ENCODE assay signal across 16 mouse cellular contexts in genomic region chr6:90541367-90541772, GRCm38 (mm10). TPM values are rescaled to one million over a fixed set of nuclear protein-coding genes. Genes with fewer than 3 reads are reported as not detected.
A peak's percentile ranks its signal among the peaks of the same experiment; 100 is the strongest.
DNase-seq lines count a peak whose midpoint lies in the region; ATAC-seq and TF ChIP-seq lines count a peak whose summit lies in the region.
"Had no signal": no experiment of that assay in that cellular context is flagged by ENCODE, and none has a peak within 500 bp of the region (broad histone marks: within the 10 kb centered on the region; RNA-seq: fewer than 3 reads in every experiment).

No protein-coding gene starts in this region.

- peak; percentile 87 for ATAC-seq in hindbrain, embryonic 12.5 days (ENCODE audit: low FRiP score)
- peak; percentile 74 for ATAC-seq in midbrain, embryonic 14.5 days (ENCODE audit: low FRiP score, low TSS enrichment)
- ATAC-seq: activated CD4-positive, CD25-positive, alpha-beta regulatory T cell, adult 4 months had no signal

- WGBS in forebrain, embryonic 10.5 days, result 58% methylated on average over 5 of the region's 5 CpGs
- 26% methylated on average over 5 of the region's 5 CpGs for WGBS in hindbrain, embryonic 12.5 days
- 8% methylated on average over 5 of the region's 5 CpGs for WGBS in midbrain, embryonic 14.5 days

- H3K27me3 ChIP-seq in forebrain, embryonic 10.5 days (ENCODE audit: poor library complexity, severe bottlenecking), result peaks cover 12% of the 10 kb centered on the region
- H3K27me3 ChIP-seq in hindbrain, embryonic 12.5 days, result no peaks in the 10 kb centered on the region
- H3K27me3 ChIP-seq in midbrain, embryonic 14.5 days (ENCODE audit: control insufficient read depth, insufficient read depth, low read length), result no peaks in the 10 kb centered on the region

- peak overlapping the region; percentile 16; the same call in 1 of the 2 replicates for H3K27ac ChIP-seq in forebrain, embryonic 10.5 days
- H3K27ac ChIP-seq in hindbrain, embryonic 12.5 days, result peak overlapping the region; percentile 86
- peak overlapping the region; percentile 85 for H3K27ac ChIP-seq in midbrain, embryonic 14.5 days (replicated peaks; ENCODE audit: low read depth, low read length)
- H3K27ac ChIP-seq: macrophage had no signal

- TF ChIP-seq CTCF in brain, embryonic 14.5 days (IDR thresholded peaks at IDR 0.05; ENCODE audit: borderline replicate concordance, extremely low read depth, insufficient read depth, insufficient read length), result no peak

- no peak overlapping the region for H3K4me2 ChIP-seq in hindbrain, embryonic 12.5 days (replicated peaks)
- no peak overlapping the region for H3K4me2 ChIP-seq in midbrain, embryonic 14.5 days (ENCODE audit: low read length)

- peak; percentile 86 for DNase-seq in brain, embryonic 14.5 days (ENCODE audit: low read depth)
- no peak for DNase-seq in forebrain, embryonic 10.5 days (ENCODE audit: extremely low spot score, low spot score)
- peak; percentile 68 for DNase-seq in midbrain, embryonic 14.5 days
- DNase-seq in adrenal gland, postnatal 25 days, result no peak
- no peak for DNase-seq in layer of hippocampus, adult 18-20 months (ENCODE audit: low spot score in 2 of 2)
- no peak for DNase-seq in lung, postnatal 14 days
- DNase-seq in lung, postnatal 25 days (ENCODE audit: low spot score), result no peak
- DNase-seq: cerebellum, adult 11-12 months; gastrocnemius, postnatal 10 days; layer of hippocampus, adult 9-11 months; right cerebral cortex, adult 18-20 months; thymus, postnatal 4 days had no signal

- H3K9ac ChIP-seq in hindbrain, embryonic 12.5 days, result no peak overlapping the region
- H3K9ac ChIP-seq in midbrain, embryonic 14.5 days (replicated peaks; ENCODE audit: low read length), result no peak overlapping the region

- no peak for TF ChIP-seq POLR2A in brain, embryonic 14.5 days (IDR thresholded peaks at IDR 0.05; ENCODE audit: borderline replicate concordance, extremely low read depth, insufficient read depth, insufficient read length, poor library complexity, severe bottlenecking)

- H3K4me3 ChIP-seq in forebrain, embryonic 10.5 days, result no peak overlapping the region
- no peak overlapping the region for H3K4me3 ChIP-seq in hindbrain, embryonic 12.5 days
- H3K4me3 ChIP-seq in midbrain, embryonic 14.5 days (replicated peaks; ENCODE audit: low read depth, low read length), result no peak overlapping the region
- H3K4me3 ChIP-seq: myocyte had no signal

- no peaks in the 10 kb centered on the region for H3K9me3 ChIP-seq in forebrain, embryonic 10.5 days
- H3K9me3 ChIP-seq in hindbrain, embryonic 12.5 days (replicated peaks), result no peaks in the 10 kb centered on the region
- H3K9me3 ChIP-seq in midbrain, embryonic 14.5 days (ENCODE audit: control insufficient read depth, low read length), result no peaks in the 10 kb centered on the region

- peaks cover 15% of the 10 kb centered on the region; the same call in 1 of the 2 replicates for H3K4me1 ChIP-seq in forebrain, embryonic 10.5 days
- peaks cover 17% of the 10 kb centered on the region for H3K4me1 ChIP-seq in hindbrain, embryonic 12.5 days
- H3K4me1 ChIP-seq in midbrain, embryonic 14.5 days (ENCODE audit: control insufficient read depth, insufficient read depth, low read length), result no peaks in the 10 kb centered on the region

- H3K36me3 ChIP-seq in forebrain, embryonic 10.5 days (replicated peaks), result no peaks in the 10 kb centered on the region
- no peaks in the 10 kb centered on the region for H3K36me3 ChIP-seq in hindbrain, embryonic 12.5 days
- H3K36me3 ChIP-seq in midbrain, embryonic 14.5 days (ENCODE audit: control insufficient read depth, insufficient read depth, low read length), result no peaks in the 10 kb centered on the region

RNA-seq across cellular contexts. Expression of gene Aldh1l1, which starts 55.1 kb away (rescaled TPM):
- 20.4 and 33.6 TPM in 2 replicates for polyA plus RNA-seq in brain, embryonic 14.5 days (2012; rRNA removed)
- 1.7 and 2.1 TPM in 2 replicates for polyA plus RNA-seq in forebrain, embryonic 10.5 days (2016; fragmentation: Nextera tagmentation; extraction: Ambion mirVana)
- polyA plus RNA-seq in hindbrain, embryonic 12.5 days (2016; fragmentation: Nextera tagmentation; extraction: Ambion mirVana), result 13.0 and 19.4 TPM in 2 replicates
- 44.5 and 51.9 TPM in 2 replicates for polyA plus RNA-seq in midbrain, embryonic 14.5 days (2014; fragmentation: Nextera tagmentation; extraction: Ambion mirVana)
- total RNA-seq in adrenal gland, postnatal 25 days (2021), result 179 and 220 TPM in 2 replicates
- 10 to 100 TPM; 40.1 to 43.6 TPM for total RNA-seq in layer of hippocampus, adult 18-20 months (2021)

Comparison
In these comparisons a context has a peak if more than half of its experiments do, and no peak if none do; other contexts are left out.
1. DNase-seq: peak in brain, embryonic 14.5 days (single experiment) and midbrain, embryonic 14.5 days (single experiment); none in forebrain, embryonic 10.5 days (single experiment), adrenal gland, postnatal 25 days (single experiment), layer of hippocampus, adult 18-20 months (0 of 2), lung, postnatal 14 days (single experiment) and lung, postnatal 25 days (single experiment).
2. H3K27ac ChIP-seq: peak in every context shown above with its lines; median percentile 86 in hindbrain, embryonic 12.5 days; 85 in midbrain, embryonic 14.5 days; 16 in forebrain, embryonic 10.5 days.